Mouse (Mus musculus) heart, embryonic 11.5 days (tissue): ENCODE results near the gene Cops7a. TPM values are rescaled to one million over a fixed set of nuclear protein-coding genes. Genes with fewer than 3 reads are reported as not detected.

Experiments
- ATAC-seq: fragments of 200-750 bp; cut with Nextera tagmentation; replicated peaks from 2 replicates; pipeline ENCODE4 v1.8.0; 2017; ENCODE audit warnings: moderate library complexity; ENCODE audit not compliant: insufficient number of reproducible peaks, low FRiP score, low TSS enrichment
- H3K27ac ChIP-seq: fragments of 300-500 bp; sonication (generic); 2 replicates; pipeline ENCODE4 v1.5.1; 2014; ENCODE audit warnings: mild to moderate bottlenecking, low read depth, low read length
- H3K27me3 ChIP-seq: fragments of 300-500 bp; sonication (generic); 2 replicates; pipeline ENCODE4 v1.6.1; 2014; ENCODE audit warnings: mild to moderate bottlenecking, low read length, mixed read lengths; ENCODE audit not compliant: control insufficient read depth, insufficient read depth
- H3K36me3 ChIP-seq: fragments of 300-500 bp; sonication (generic); 2 replicates; pipeline ENCODE4 v1.6.1; 2014; ENCODE audit warnings: mild to moderate bottlenecking, low read length, moderate library complexity, mixed read lengths; ENCODE audit not compliant: control insufficient read depth, insufficient read depth
- H3K4me1 ChIP-seq: fragments of 300-500 bp; sonication (generic); 2 replicates; pipeline ENCODE4 v1.6.1; 2014; ENCODE audit warnings: low read length; ENCODE audit not compliant: control insufficient read depth, insufficient read depth
- H3K4me2 ChIP-seq: fragments of 300-500 bp; sonication (generic); 2 replicates; pipeline ENCODE4 v1.6.1; 2014; ENCODE audit warnings: mild to moderate bottlenecking, moderate library complexity
- H3K4me3 ChIP-seq: fragments of 300-500 bp; sonication (generic); 2 replicates; pipeline ENCODE4 v1.5.1; 2014; ENCODE audit warnings: low read depth, low read length
- H3K9ac ChIP-seq: fragments of 300-500 bp; sonication (generic); 2 replicates; pipeline ENCODE4 v1.6.1; 2014; ENCODE audit warnings: mild to moderate bottlenecking, low read depth, low read length, moderate library complexity
- H3K9me3 ChIP-seq: fragments of 300-500 bp; sonication (generic); replicated peaks from 2 replicates; pipeline ENCODE4 v1.6.1; 2016; ENCODE audit warnings: low read length; ENCODE audit not compliant: control insufficient read depth
- WGBS: fragments of 180-500 bp; shearing (Covaris S2); extraction: QIAGEN DNeasy Blood & Tissue Kit; methylation state at CpG from one replicate; pipeline ENCODE4 v1.1.7; 2014; ENCODE audit not compliant: insufficient replicate concordance; 5-methylcytosine and 5-hydroxymethylcytosine counted together
- polyA plus RNA-seq: library from polyadenylated mRNA; unstranded; fragments of >200 nt; fragmentation: Nextera tagmentation; extraction: Ambion mirVana; gene quantifications from 2 replicates; pipeline ENCODE4 v1.2.1, GENCODE M21; 2014

Gene Cops7a
- polyA plus RNA-seq, 1 experiment from 2014 or later, result 134 TPM

GRCm38 (mm10) chr6:124931525-124932313 lies 33.6 kb downstream of the Cops7a start:
- Histone ChIP-seq H3K9me3 (no peaks in the 10 kb centered on the region), H3K36me3 (peaks cover 23% of the 10 kb centered on the region), H3K27me3 (no peaks in the 10 kb centered on the region), H3K4me3 (peak overlapping the region; percentile 79), H3K4me1 (peaks cover 6% of the 10 kb centered on the region), H3K4me2 (peak overlapping the region; percentile 79), H3K27ac (peak overlapping the region; percentile 97), H3K9ac (peak overlapping the region; percentile 81)
- 1% methylated on average over 48 of the region's 48 CpGs for WGBS
- ATAC-seq, result peak; percentile 16; the same call in 1 of the 2 replicates

- Histone ChIP-seq H3K4me1 (peaks cover 9% of the 10 kb centered on the region), H3K9ac (peak within 1 kb of the TSS; percentile 81), H3K4me3 (peak within 1 kb of the TSS; percentile 79), H3K4me2 (peak within 1 kb of the TSS; percentile 79), H3K36me3 (peaks cover 18% of the 10 kb centered on the region), H3K27me3 (no peaks in the 10 kb centered on the region), H3K9me3 (no peaks in the 10 kb centered on the region), H3K27ac (peak within 1 kb of the TSS; percentile 97)
- ATAC-seq, result peak; percentile 92
- 1% methylated on average over 52 of the region's 64 CpGs for WGBS
Observed at GRCm38 (mm10) chr6:124930754-124931524, 34.4 kb downstream of the Cops7a start, which contains the start of gene Mlf2. Gene Mlf2, plus strand, starts transcription at chr6:124931386.

- Histone ChIP-seq H3K4me3 (peak overlapping the region; percentile 79), H3K4me2 (peak overlapping the region; percentile 79), H3K27ac (peak overlapping the region; percentile 97), H3K27me3 (no peaks in the 10 kb centered on the region), H3K4me1 (peaks cover 16% of the 10 kb centered on the region), H3K36me3 (peaks cover 11% of the 10 kb centered on the region), H3K9ac (peak overlapping the region; percentile 81), H3K9me3 (no peaks in the 10 kb centered on the region)
- ATAC-seq, result no peak
- WGBS, result 47% methylated on average over 1 of the region's 1 CpGs
Observed at GRCm38 (mm10) chr6:124930231-124930630, 35.1 kb downstream of the Cops7a start.

- Histone ChIP-seq H3K27me3 (no peaks in the 10 kb centered on the region), H3K4me1 (peaks cover 17% of the 10 kb centered on the region), H3K9me3 (no peaks in the 10 kb centered on the region), H3K4me3 (0 out of 2 replicates have a peak overlapping the region, but pooled peaks have one; percentile 8), H3K9ac (peak overlapping the region; percentile 43), H3K36me3 (no peaks in the 10 kb centered on the region), H3K4me2 (peak overlapping the region; percentile 47), H3K27ac (peak overlapping the region; percentile 82)
- WGBS, result 29% methylated on average over 5 of the region's 5 CpGs
- no peak for ATAC-seq
Observed at GRCm38 (mm10) chr6:124925941-124926340, 39.4 kb downstream of the Cops7a start.

- H3K4me1 ChIP-seq, result peaks cover 22% of the 10 kb centered on the region
- no peaks in the 10 kb centered on the region for H3K27me3 ChIP-seq
- H3K9me3 ChIP-seq, result no peaks in the 10 kb centered on the region
- H3K36me3 ChIP-seq, result no peaks in the 10 kb centered on the region
- no peak overlapping the region for H3K4me3 ChIP-seq
- peak overlapping the region; percentile 82 for H3K27ac ChIP-seq
- H3K4me2 ChIP-seq, result peak overlapping the region; percentile 47
- H3K9ac ChIP-seq, result peak overlapping the region; percentile 43
- no peak for ATAC-seq
- 29% methylated on average over 12 of the region's 12 CpGs for WGBS
Observed at GRCm38 (mm10) chr6:124925173-124925793, 40.1 kb downstream of the Cops7a start.

- no peak for ATAC-seq
- Histone ChIP-seq H3K9me3 (no peaks in the 10 kb centered on the region), H3K9ac (no peak overlapping the region), H3K27me3 (no peaks in the 10 kb centered on the region), H3K27ac (peak overlapping the region; percentile 99; the same call in 1 of the 2 replicates), H3K4me1 (peaks cover 38% of the 10 kb centered on the region), H3K36me3 (no peaks in the 10 kb centered on the region), H3K4me3 (no peak overlapping the region), H3K4me2 (no peak overlapping the region)
- 61% methylated on average over 4 of the region's 4 CpGs for WGBS
Observed at GRCm38 (mm10) chr6:124921539-124921938, 43.8 kb downstream of the Cops7a start.

- ATAC-seq, result no peak
- Histone ChIP-seq H3K4me3 (0 out of 2 replicates have a peak overlapping the region, but pooled peaks have one; percentile 30), H3K27me3 (no peaks in the 10 kb centered on the region), H3K36me3 (no peaks in the 10 kb centered on the region), H3K4me1 (peaks cover 38% of the 10 kb centered on the region), H3K4me2 (peak overlapping the region; percentile 90), H3K9me3 (no peaks in the 10 kb centered on the region), H3K9ac (peak overlapping the region; percentile 56), H3K27ac (peak overlapping the region; percentile 99)
- WGBS, result 31% methylated on average over 9 of the region's 9 CpGs
Observed at GRCm38 (mm10) chr6:124920318-124921085, 44.8 kb downstream of the Cops7a start.
